Mouse (Mus musculus): Measurements from ENCODE around the gene Vmn2r19. TPM values are rescaled to one million over a fixed set of nuclear protein-coding genes. Genes with fewer than 3 reads are reported as not detected.
A peak's percentile ranks its signal among the peaks of the same experiment; 100 is the strongest.
"Not testable (repeated sequence)": the region's sequence is repeated elsewhere in the genome, so short reads cannot be mapped to it uniquely, and the experiment has no call there.

The Vmn2r19 gene
- polyA plus RNA-seq, 1 experiment from 2014 or later = not detected

GRCm38 (mm10) chr6:123292751-123293400, 15.3 kb upstream of the Vmn2r19 start:
- no peaks in the 10 kb centered on the region for H3K9me3 ChIP-seq (replicated peaks)
- H3K9ac ChIP-seq = peak overlapping the region; percentile 48; the same call in 1 of the 2 replicates
- WGBS (ENCODE audit: insufficient replicate concordance) = 88% methylated on average over 1 of the region's 1 CpGs
- no peaks in the 10 kb centered on the region for H3K27me3 ChIP-seq (replicated peaks)
- ATAC-seq = peak; percentile 100
- peak overlapping the region; percentile 98 for H3K27ac ChIP-seq
- no peak overlapping the region for H3K4me3 ChIP-seq
- H3K4me2 ChIP-seq = peak overlapping the region; percentile 55
- H3K36me3 ChIP-seq = no peaks in the 10 kb centered on the region
- H3K4me1 ChIP-seq = peaks cover 42% of the 10 kb centered on the region

- not testable (repeated sequence) for H3K36me3 ChIP-seq; H3K27me3 ChIP-seq (replicated peaks); H3K4me3 ChIP-seq; H3K9me3 ChIP-seq (replicated peaks); H3K9ac ChIP-seq
- peak; percentile 9; the same call in 1 of the 2 replicates for ATAC-seq
- WGBS (ENCODE audit: insufficient replicate concordance) = 52% methylated on average over 11 of the region's 11 CpGs
- peaks cover 42% of the 10 kb centered on the region for H3K4me1 ChIP-seq
- H3K4me2 ChIP-seq = peak overlapping the region; percentile 47
- peak overlapping the region; percentile 91 for H3K27ac ChIP-seq
Measured at GRCm38 (mm10) chr6:123293509-123293908, 14.6 kb upstream of the Vmn2r19 start.

GRCm38 (mm10) chr6:123296687-123297086, 11.4 kb upstream of the Vmn2r19 start:
- no peaks in the 10 kb centered on the region for H3K9me3 ChIP-seq (replicated peaks)
- no peaks in the 10 kb centered on the region for H3K27me3 ChIP-seq (replicated peaks)
- H3K4me1 ChIP-seq = peaks cover 32% of the 10 kb centered on the region
- no peak overlapping the region for H3K9ac ChIP-seq
- WGBS (ENCODE audit: insufficient replicate concordance) = 42% methylated on average over 1 of the region's 1 CpGs
- H3K4me2 ChIP-seq = no peak overlapping the region
- H3K4me3 ChIP-seq = no peak overlapping the region
- H3K27ac ChIP-seq = 0 out of 2 replicates have a peak overlapping the region, but pooled peaks have one; percentile 36
- ATAC-seq = no peak
- H3K36me3 ChIP-seq = no peaks in the 10 kb centered on the region

GRCm38 (mm10) chr6:123306315-123306714, 1.8 kb upstream of the Vmn2r19 start:
- H3K4me3 ChIP-seq; H3K9ac ChIP-seq; H3K27ac ChIP-seq; H3K36me3 ChIP-seq; H3K9me3 ChIP-seq (replicated peaks); H3K27me3 ChIP-seq (replicated peaks): not testable (repeated sequence)
- 21% methylated on average over 7 of the region's 7 CpGs for WGBS (ENCODE audit: insufficient replicate concordance)
- H3K4me1 ChIP-seq = peaks cover 20% of the 10 kb centered on the region; the same call in 1 of the 2 replicates
- peak; percentile 78 for ATAC-seq
- H3K4me2 ChIP-seq = peak overlapping the region; percentile 3; the same call in 1 of the 2 replicates

GRCm38 (mm10) chr6:123332503-123332902, 24.4 kb downstream of the Vmn2r19 start:
- Histone ChIP-seq H3K4me1 (no peaks in the 10 kb centered on the region), H3K9ac (no peak overlapping the region), H3K4me3 (no peak overlapping the region), H3K27me3 (replicated peaks) (no peaks in the 10 kb centered on the region), H3K9me3 (replicated peaks) (no peaks in the 10 kb centered on the region), H3K36me3 (no peaks in the 10 kb centered on the region), H3K27ac (no peak overlapping the region), H3K4me2 (no peak overlapping the region)
- ATAC-seq = no peak
- WGBS (ENCODE audit: insufficient replicate concordance) = 36% methylated on average over 2 of the region's 2 CpGs

- Histone ChIP-seq H3K4me1 (no peaks in the 10 kb centered on the region), H3K9ac (no peak overlapping the region), H3K36me3 (no peaks in the 10 kb centered on the region), H3K4me3 (no peak overlapping the region), H3K27ac (no peak overlapping the region), H3K4me2 (no peak overlapping the region), H3K9me3 (replicated peaks) (no peaks in the 10 kb centered on the region), H3K27me3 (replicated peaks) (no peaks in the 10 kb centered on the region)
- peak; percentile 61 for ATAC-seq
Measured at GRCm38 (mm10) chr6:123340093-123340492, 32.0 kb downstream of the Vmn2r19 start.

- Histone ChIP-seq H3K4me3 (no peak overlapping the region), H3K36me3 (no peaks in the 10 kb centered on the region), H3K27ac (no peak overlapping the region), H3K9ac (no peak overlapping the region), H3K27me3 (replicated peaks) (no peaks in the 10 kb centered on the region), H3K4me2 (no peak overlapping the region), H3K4me1 (no peaks in the 10 kb centered on the region), H3K9me3 (replicated peaks) (no peaks in the 10 kb centered on the region)
- 80% methylated on average over 1 of the region's 1 CpGs for WGBS (ENCODE audit: insufficient replicate concordance)
- no peak for ATAC-seq
Measured at GRCm38 (mm10) chr6:123346141-123346540, 38.0 kb downstream of the Vmn2r19 start.

Other genes starting within 250 kb of the Vmn2r19 start
- gene Clec4a2, start 201.9 kb upstream of the Vmn2r19 start, polyA plus RNA-seq (2016; fragmentation: Nextera tagmentation; extraction: Ambion mirVana) = 2.5 and 3.3 TPM in 2 replicates
- gene Clec4b2, start 135.4 kb upstream of the Vmn2r19 start, polyA plus RNA-seq (2016; fragmentation: Nextera tagmentation; extraction: Ambion mirVana) = not detected in 2 replicates
- 4.8 and 6.4 TPM in 2 replicates for gene Clec4n, start 78.5 kb upstream of the Vmn2r19 start, polyA plus RNA-seq (2016; fragmentation: Nextera tagmentation; extraction: Ambion mirVana)
- 0.71 and 0.98 TPM in 2 replicates for gene Clec4d, start 46.2 kb upstream of the Vmn2r19 start, polyA plus RNA-seq (2016; fragmentation: Nextera tagmentation; extraction: Ambion mirVana)
- gene Clec4e, start 18.5 kb upstream of the Vmn2r19 start, polyA plus RNA-seq (2016; fragmentation: Nextera tagmentation; extraction: Ambion mirVana) = 0.44 and 0.60 TPM in 2 replicates
- gene Vmn2r20, start 109.8 kb downstream of the Vmn2r19 start, polyA plus RNA-seq (2016; fragmentation: Nextera tagmentation; extraction: Ambion mirVana) = not detected in 2 replicates
- not detected in 2 replicates for gene Vmn2r21, start 225.1 kb downstream of the Vmn2r19 start, polyA plus RNA-seq (2016; fragmentation: Nextera tagmentation; extraction: Ambion mirVana)

Data from liver, embryonic 12.5 days (tissue).